Mouse (Mus musculus): Measurements from ENCODE around the gene Lcp1.

Lcp1 gene

GRCm38 (mm10) chr14:75208572-75209151 is 77.8 kb downstream of the Lcp1 start:
- no peak for DNase-seq

GRCm38 (mm10) chr14:75213752-75214151 is 82.9 kb downstream of the Lcp1 start:
- DNase-seq, result no peak

GRCm38 (mm10) chr14:75218843-75219242 is 87.9 kb downstream of the Lcp1 start:
- DNase-seq, result no peak

GRCm38 (mm10) chr14:75219250-75219913 is 88.5 kb downstream of the Lcp1 start:
- no peak for DNase-seq

GRCm38 (mm10) chr14:75222386-75222785 is 91.5 kb downstream of the Lcp1 start:
- DNase-seq, result no peak

- DNase-seq, result no peak
Observed at GRCm38 (mm10) chr14:75227453-75228084, 96.7 kb downstream of the Lcp1 start.

- DNase-seq, result peak; percentile 49
Observed at GRCm38 (mm10) chr14:75229834-75230233, 98.9 kb downstream of the Lcp1 start.

GRCm38 (mm10) chr14:75233070-75233469 is 102.2 kb downstream of the Lcp1 start:
- no peak for DNase-seq

GRCm38 (mm10) chr14:75235552-75235951 is 104.7 kb downstream of the Lcp1 start:
- no peak for DNase-seq

GRCm38 (mm10) chr14:75235955-75236635 is 105.2 kb downstream of the Lcp1 start:
- no peak for DNase-seq

- no peak for DNase-seq
Observed at GRCm38 (mm10) chr14:75236636-75237003, 105.7 kb downstream of the Lcp1 start.

GRCm38 (mm10) chr14:75237096-75237495 is 106.2 kb downstream of the Lcp1 start:
- no peak for DNase-seq

- DNase-seq, result no peak
Observed at GRCm38 (mm10) chr14:75238054-75238692, 107.3 kb downstream of the Lcp1 start.

GRCm38 (mm10) chr14:75242087-75242486 is 111.2 kb downstream of the Lcp1 start, which contains the start of gene Cpb2:
TSS of gene Cpb2 (plus strand) at chr14:75242287.
- no peak for DNase-seq

- no peak for DNase-seq
Observed at GRCm38 (mm10) chr14:75246024-75247000, 115.4 kb downstream of the Lcp1 start.

GRCm38 (mm10) chr14:75250432-75250831 is 119.5 kb downstream of the Lcp1 start:
- DNase-seq, result no peak

- DNase-seq, result peak; percentile 4
Observed at GRCm38 (mm10) chr14:75256521-75256920, 125.6 kb downstream of the Lcp1 start.

- no peak for DNase-seq
Observed at GRCm38 (mm10) chr14:75269531-75269930, 138.6 kb downstream of the Lcp1 start.

GRCm38 (mm10) chr14:75279716-75280115 is 148.8 kb downstream of the Lcp1 start:
- no peak for DNase-seq

- DNase-seq, result no peak
Observed at GRCm38 (mm10) chr14:75280406-75280805, 149.5 kb downstream of the Lcp1 start.

Data from thymus, postnatal 25 days (tissue).